Mouse (Mus musculus) bone marrow macrophage, adult 2 months (primary cell): ENCODE measurements at regions not wholly inside any gene's neighbourhood (a gene's known extent, or its start where the extent isn't known, plus 50 kb on each side); places are given as distances from the start of the nearest gene placed in this dataset.

Source experiments
- CTCF ChIP-seq: IDR thresholded peaks from 2 replicates; pipeline ENCODE4 v1.5.1; 2012; ENCODE audit warnings: low read depth, mild to moderate bottlenecking, low read length, moderate library complexity
- POLR2A ChIP-seq: IDR thresholded peaks from 2 replicates; pipeline ENCODE4 v1.6.1; 2012; ENCODE audit warnings: mild to moderate bottlenecking, low read depth, low read length, borderline replicate concordance

GRCm38 (mm10) chr3:70201334-70201943 lies 194.0 kb downstream of the Otol1 start:
- TF ChIP-seq POLR2A (no peak), CTCF (no peak)
